Mouse (Mus musculus): ENCODE results near the gene 1300017J02Rik.

DNA sequence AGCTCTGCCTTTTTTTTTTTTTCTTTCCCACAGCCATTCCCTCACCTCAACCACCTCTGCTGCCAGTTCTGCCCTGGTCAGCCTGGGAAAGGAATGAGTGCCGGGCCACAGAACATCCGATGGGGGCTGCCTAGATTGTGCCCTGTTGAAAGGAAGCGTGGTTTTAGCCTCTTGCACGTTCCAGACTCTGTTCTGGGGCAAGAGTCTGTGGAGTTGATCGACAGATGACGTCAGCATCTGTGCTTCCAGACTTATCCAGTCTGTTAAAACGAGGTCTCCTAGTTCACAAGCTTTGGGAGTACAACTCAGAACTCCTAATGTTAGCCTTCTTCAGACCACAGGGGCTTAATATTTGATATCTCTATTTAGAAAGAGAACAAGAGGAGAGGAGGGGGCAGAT, 70.8 kb downstream of the 1300017J02Rik start:
- TF ChIP-seq CTCF (IDR thresholded peaks at IDR 0.05) (no peak), POLR2A (IDR thresholded peaks at IDR 0.05; ENCODE audit: insufficient read depth, low read depth, low read length) (no peak)
